Mouse (Mus musculus) brain, embryonic 18.5 days (tissue): ENCODE measurements around the gene Cer1.

ENCODE experiments used
- DNase-seq: peaks from one replicate; pipeline ENCODE4 v3.0.0-alpha.2; 2012; ENCODE audit warnings: low read depth, low spot score

Gene Cer1

GRCm38 (mm10) chr4:82884636-82885534 lies at the start of gene Cer1:
Cer1 (minus strand) TSS chr4:82885148.
- DNase-seq: no peak

- DNase-seq: no peak
Observed at GRCm38 (mm10) chr4:82934308-82934707, 49.4 kb upstream of the Cer1 start.

- peak; percentile 65 for DNase-seq
Observed at GRCm38 (mm10) chr4:82933698-82934210, 48.8 kb upstream of the Cer1 start.

DNA sequence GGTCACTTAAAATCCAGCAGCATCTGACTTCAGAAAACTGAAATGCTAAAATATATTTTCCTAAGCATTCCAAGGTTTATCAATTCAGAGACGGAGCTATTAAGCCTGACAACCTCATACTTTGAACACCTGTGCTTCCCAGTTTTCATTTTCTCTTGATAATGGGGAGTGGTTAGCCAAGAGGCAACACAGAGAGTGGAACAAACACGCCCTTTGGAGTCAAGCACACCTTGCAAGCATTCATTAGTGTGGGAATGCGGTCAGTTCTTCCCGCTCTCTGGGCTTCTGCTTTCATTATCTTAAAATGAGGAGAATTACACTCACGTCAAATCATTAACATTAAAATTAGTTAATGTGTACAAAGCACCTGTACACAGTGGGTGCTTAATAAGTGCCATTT lies 45.1 kb upstream of the Cer1 start:
- no peak for DNase-seq

- DNase-seq: no peak
Observed at GRCm38 (mm10) chr4:82921962-82922361, 37.0 kb upstream of the Cer1 start.

- DNase-seq: no peak
Observed at GRCm38 (mm10) chr4:82918625-82919024, 33.7 kb upstream of the Cer1 start.

GRCm38 (mm10) chr4:82916678-82917050 lies 31.7 kb upstream of the Cer1 start:
- DNase-seq: no peak

DNA sequence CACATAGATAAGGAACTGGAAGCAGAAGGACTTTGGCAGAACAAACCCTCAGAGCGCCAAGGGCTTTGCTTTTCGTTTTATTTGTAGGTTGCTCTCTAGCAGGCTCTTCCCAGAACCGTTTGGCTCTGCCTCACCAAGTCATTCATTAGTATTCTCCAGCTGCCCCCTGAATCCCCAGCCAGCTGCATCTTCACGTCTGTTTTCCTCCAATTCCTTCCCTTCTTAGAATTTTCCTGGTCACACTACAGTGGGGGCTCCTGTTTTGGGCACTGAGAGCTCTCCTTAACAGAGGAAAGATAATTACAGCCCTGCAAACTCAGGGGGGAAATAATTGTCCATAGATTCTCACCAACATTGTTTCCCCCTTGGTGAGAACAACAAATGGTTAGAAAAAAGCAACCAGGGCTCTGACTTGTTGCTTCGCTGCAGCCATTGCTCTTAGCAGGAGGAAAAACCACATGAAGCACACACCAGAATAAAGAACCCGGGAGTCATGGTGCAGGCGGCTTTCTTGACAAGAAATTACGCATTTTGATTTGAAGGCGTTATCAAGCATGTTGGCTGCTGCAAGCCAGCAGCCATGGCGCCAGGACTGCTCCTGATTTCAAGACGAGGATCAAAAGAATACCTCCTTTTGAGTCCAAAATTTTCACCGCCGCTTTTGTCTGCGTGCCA lies 31.2 kb upstream of the Cer1 start:
- peak; percentile 49 for DNase-seq

- no peak for DNase-seq
Observed at GRCm38 (mm10) chr4:82915576-82915975, 30.6 kb upstream of the Cer1 start.

DNA sequence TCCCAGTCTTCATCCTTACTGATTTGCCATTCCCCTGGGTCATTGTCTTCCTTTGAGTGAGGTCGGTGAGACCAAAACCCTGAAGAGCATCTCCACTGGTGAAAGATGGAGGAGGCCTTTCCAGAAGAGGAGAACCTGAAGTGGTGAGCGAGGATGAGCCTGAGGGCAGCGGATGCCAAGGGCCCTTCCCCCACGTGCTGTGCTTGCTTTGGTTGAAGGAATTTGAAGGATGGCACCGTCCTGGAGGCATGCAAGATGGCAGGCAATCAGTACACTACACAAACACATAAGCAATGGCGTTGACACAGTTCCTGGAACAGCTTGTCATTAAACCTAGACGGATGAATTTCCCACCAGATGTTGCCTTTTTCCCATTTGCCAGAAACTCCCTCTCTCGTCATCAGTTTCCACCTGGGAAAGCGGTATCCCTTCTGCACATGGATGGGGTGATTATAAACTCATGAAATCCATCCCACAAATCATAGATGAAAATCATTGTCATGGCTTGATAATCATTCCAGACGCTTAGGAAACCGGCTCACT lies 29.7 kb upstream of the Cer1 start:
- DNase-seq: no peak

- DNase-seq: no peak
Observed at GRCm38 (mm10) chr4:82895227-82895626, 10.3 kb upstream of the Cer1 start.

- DNase-seq: no peak
Observed at GRCm38 (mm10) chr4:82892247-82892646, 7.3 kb upstream of the Cer1 start.

- DNase-seq: no peak
Observed at GRCm38 (mm10) chr4:82891566-82891965, 6.6 kb upstream of the Cer1 start.

DNA sequence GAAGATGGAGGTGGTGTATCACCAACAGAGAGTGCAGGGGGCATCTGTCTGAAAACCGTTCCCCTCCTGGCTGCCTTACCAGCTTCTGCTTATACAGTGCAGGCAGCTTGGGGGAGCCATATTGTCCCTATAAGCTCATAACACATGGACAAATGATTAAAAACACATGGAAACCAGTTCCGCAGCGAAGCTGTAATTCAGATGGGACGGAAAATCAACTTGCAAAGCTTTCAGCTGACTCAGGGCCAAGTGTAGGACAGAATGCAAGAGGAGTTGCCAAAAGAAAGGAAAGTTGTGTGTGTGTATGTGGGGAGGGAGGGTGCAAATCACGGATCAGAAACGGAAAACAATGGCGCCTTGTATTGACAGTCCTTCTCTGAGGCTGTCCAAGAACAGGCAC lies 6.1 kb upstream of the Cer1 start:
- DNase-seq: peak; percentile 65

- DNase-seq: no peak
Observed at GRCm38 (mm10) chr4:82890585-82890984, 5.6 kb upstream of the Cer1 start.

DNA sequence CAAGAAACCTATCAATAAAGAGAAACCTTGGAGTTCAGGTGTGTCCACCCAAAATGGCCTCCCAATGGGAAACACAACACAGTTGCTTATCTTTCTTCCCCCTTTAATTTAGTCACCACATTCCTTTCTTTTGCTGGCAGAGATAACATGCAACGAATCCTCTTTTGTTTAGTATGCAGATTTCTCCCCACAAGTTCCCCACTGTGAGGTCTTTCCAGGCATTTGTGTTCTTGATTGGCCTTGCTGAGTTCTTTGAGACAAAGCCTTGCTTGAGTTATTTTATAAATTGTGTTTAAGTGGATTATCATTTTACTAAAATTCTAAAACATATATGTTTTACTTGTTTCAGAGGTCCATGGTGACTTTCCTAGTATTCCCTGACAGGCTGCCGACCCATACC lies 1.2 kb upstream of the Cer1 start:
- no peak for DNase-seq

GRCm38 (mm10) chr4:82885535-82885913 lies 576 bp upstream of the Cer1 start:
- DNase-seq: no peak

DNA sequence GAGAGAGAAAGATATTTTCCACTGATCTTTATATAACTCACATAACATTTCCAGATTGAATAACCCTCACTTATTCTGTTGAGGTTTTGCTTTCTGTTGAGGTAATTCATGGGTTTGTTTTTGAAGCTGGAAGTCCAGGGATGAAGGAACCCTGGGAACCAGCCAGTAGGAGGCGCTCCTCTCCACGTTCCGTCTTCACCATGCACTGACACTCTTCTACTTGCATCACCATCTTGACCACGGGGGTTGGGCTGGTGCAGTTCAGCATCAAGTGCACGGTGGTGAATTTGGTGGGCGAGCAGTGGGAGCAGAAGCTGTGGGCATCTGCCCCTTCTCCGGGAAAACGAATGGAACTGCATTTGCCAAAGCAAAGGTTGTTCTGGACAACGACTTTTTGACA lies 2.4 kb downstream of the Cer1 start:
- DNase-seq: no peak

DNA sequence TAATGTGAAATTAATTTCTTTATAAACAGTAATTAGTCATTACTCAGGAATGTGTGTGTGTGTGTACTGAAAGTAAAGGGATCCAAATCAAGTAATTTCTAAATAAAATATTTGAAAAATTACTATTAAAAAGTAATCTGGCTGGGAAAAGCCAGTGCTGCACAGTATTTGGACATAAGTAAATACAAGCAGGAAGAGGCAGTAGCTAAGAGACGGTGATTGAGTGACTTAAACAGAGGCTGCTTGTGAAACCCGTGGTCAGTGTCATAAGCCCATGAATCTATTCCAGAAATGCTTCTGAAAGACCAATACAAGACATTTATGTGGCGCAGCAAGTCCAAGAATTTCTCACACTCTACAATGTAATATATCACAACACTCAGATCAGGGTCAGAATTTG lies 3.6 kb downstream of the Cer1 start:
- no peak for DNase-seq

- DNase-seq: no peak
Observed at GRCm38 (mm10) chr4:82880243-82880642, 4.7 kb downstream of the Cer1 start.

DNA sequence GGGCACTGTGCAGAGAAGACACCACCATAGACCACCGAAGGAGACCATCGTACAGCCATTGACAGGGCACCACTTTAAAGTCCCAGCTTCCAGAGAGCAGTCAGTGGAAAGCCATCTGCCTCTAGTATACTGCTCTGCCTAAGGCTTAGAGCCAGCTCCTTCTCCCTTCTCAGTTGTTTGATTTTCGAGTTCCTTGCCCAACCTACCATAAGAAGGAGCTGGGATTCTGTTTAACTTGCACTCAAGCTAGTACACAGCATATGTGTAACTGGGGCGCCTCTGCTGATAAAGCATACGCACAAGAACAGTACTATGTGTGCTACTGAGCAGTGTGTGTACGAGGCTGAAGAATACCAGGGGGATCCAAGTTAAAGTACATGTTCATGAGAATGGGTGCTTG lies 5.8 kb downstream of the Cer1 start:
- no peak for DNase-seq

GRCm38 (mm10) chr4:82876656-82877055 lies 8.3 kb downstream of the Cer1 start:
- no peak for DNase-seq

DNA sequence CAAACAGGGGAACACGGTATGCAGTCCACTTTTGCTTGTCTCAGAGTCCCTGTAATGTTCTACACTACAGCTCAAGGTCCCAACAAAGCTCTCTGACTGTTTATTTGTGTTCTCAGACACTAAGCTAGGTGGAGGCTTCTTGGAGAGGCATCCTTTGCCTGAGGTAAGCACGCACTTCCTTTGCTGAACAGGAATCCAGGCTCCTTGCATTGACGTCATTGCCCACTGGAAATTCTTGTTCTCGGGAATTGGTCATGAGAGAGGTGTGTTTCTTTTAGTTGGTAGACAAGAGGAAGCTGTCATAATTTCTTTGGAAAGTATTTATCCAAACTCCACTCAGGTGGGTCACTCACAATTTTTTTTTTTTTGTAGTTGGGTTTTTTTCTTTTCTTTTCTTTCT lies 9.4 kb downstream of the Cer1 start:
- no peak for DNase-seq
